Mouse (Mus musculus): ENCODE data around the gene Samsn1. TPM values are rescaled to one million over a fixed set of nuclear protein-coding genes. Genes with fewer than 3 reads are reported as not detected.
A peak's percentile ranks its signal among the peaks of the same experiment; 100 is the strongest.

The Samsn1 gene
- total RNA-seq (2022), result 1 to 10 TPM in 2 of 4 experiments, under 1 TPM in 2; 0.41 to 1.3 (median 0.95) TPM

- no peak for DNase-seq
Measured at GRCm38 (mm10) chr16:76022181-76022580, at the start of gene Samsn1. TSS of gene Samsn1 (minus strand) at chr16:76022281.

GRCm38 (mm10) chr16:76066082-76066635 lies 44.1 kb upstream of the Samsn1 start:
- no peak for DNase-seq

- DNase-seq, result no peak
Measured at GRCm38 (mm10) chr16:76054976-76055375, 32.9 kb upstream of the Samsn1 start.

GRCm38 (mm10) chr16:76054079-76054478 lies 32.0 kb upstream of the Samsn1 start:
- no peak for DNase-seq

- DNase-seq, result no peak
Measured at GRCm38 (mm10) chr16:76053537-76053936, 31.5 kb upstream of the Samsn1 start.

GRCm38 (mm10) chr16:76047066-76047465 lies 25.0 kb upstream of the Samsn1 start:
- DNase-seq, result no peak

GRCm38 (mm10) chr16:76040319-76040945 lies 18.4 kb upstream of the Samsn1 start:
- DNase-seq, result no peak

- no peak for DNase-seq
Measured at GRCm38 (mm10) chr16:76019164-76019563, 2.9 kb downstream of the Samsn1 start.

- DNase-seq, result no peak
Measured at GRCm38 (mm10) chr16:76003812-76004389, 18.2 kb downstream of the Samsn1 start.

- DNase-seq, result no peak
Measured at GRCm38 (mm10) chr16:76002870-76003572, 19.1 kb downstream of the Samsn1 start.

- no peak for DNase-seq
Measured at GRCm38 (mm10) chr16:76002287-76002686, 19.8 kb downstream of the Samsn1 start.

- DNase-seq, result no peak
Measured at GRCm38 (mm10) chr16:76001788-76002187, 20.3 kb downstream of the Samsn1 start.

- no peak for DNase-seq
Measured at GRCm38 (mm10) chr16:76000127-76000526, 22.0 kb downstream of the Samsn1 start.

GRCm38 (mm10) chr16:75990173-75990572 lies 31.9 kb downstream of the Samsn1 start:
- no peak for DNase-seq

GRCm38 (mm10) chr16:75983831-75984230 lies 38.2 kb downstream of the Samsn1 start:
- DNase-seq, result no peak

- no peak for DNase-seq
Measured at GRCm38 (mm10) chr16:75979381-75979780, 42.7 kb downstream of the Samsn1 start.

- DNase-seq, result no peak
Measured at GRCm38 (mm10) chr16:75977798-75978197, 44.3 kb downstream of the Samsn1 start.

- no peak for DNase-seq
Measured at GRCm38 (mm10) chr16:75975682-75976332, 46.3 kb downstream of the Samsn1 start.

- no peak for DNase-seq
Measured at GRCm38 (mm10) chr16:75970266-75970998, 51.6 kb downstream of the Samsn1 start.

GRCm38 (mm10) chr16:75962021-75962420 lies 60.1 kb downstream of the Samsn1 start:
- DNase-seq, result no peak

- no peak for DNase-seq
Measured at GRCm38 (mm10) chr16:75961487-75961886, 60.6 kb downstream of the Samsn1 start.

- peak; percentile 4 for DNase-seq
Measured at GRCm38 (mm10) chr16:75961036-75961435, 61.0 kb downstream of the Samsn1 start.

Measured in adrenal gland, adult 8-10 months (tissue).